Mouse (Mus musculus) intestine, embryonic 15.5 days (tissue): ENCODE measurements at regions not wholly inside any gene's neighbourhood (a gene's known extent, or its start where the extent isn't known, plus 50 kb on each side); places are given as distances from the start of the nearest gene placed in this dataset.
A peak's percentile ranks its signal among the peaks of the same experiment; 100 is the strongest.
"Not testable (repeated sequence)": the region's sequence is repeated elsewhere in the genome, so short reads cannot be mapped to it uniquely, and the experiment has no call there.

Source experiments
- ATAC-seq: fragments of 200-750 bp; cut with Nextera tagmentation; 2 replicates; pipeline ENCODE4 v1.8.0; 2017; ENCODE audit warnings: moderate TSS enrichment, moderate library complexity
- H3K27ac ChIP-seq: fragments of 300-500 bp; sonication (generic); 2 replicates; pipeline ENCODE4 v1.5.1; 2015; ENCODE audit warnings: mild to moderate bottlenecking, inconsistent platforms
- H3K27me3 ChIP-seq: fragments of 300-500 bp; sonication (generic); replicated peaks from 2 replicates; pipeline ENCODE4 v1.6.1; 2015; ENCODE audit warnings: inconsistent platforms
- H3K36me3 ChIP-seq: fragments of 300-500 bp; sonication (generic); 2 replicates; pipeline ENCODE4 v1.6.1; 2015; ENCODE audit warnings: inconsistent platforms
- H3K4me1 ChIP-seq: fragments of 300-500 bp; sonication (generic); replicated peaks from 2 replicates; pipeline ENCODE4 v1.6.1; 2015; ENCODE audit warnings: inconsistent platforms
- H3K4me2 ChIP-seq: fragments of 300-500 bp; sonication (generic); replicated peaks from 2 replicates; pipeline ENCODE4 v1.6.1; 2015; ENCODE audit warnings: mild to moderate bottlenecking, inconsistent platforms
- H3K4me3 ChIP-seq: fragments of 300-500 bp; sonication (generic); replicated peaks from 2 replicates; pipeline ENCODE4 v1.5.1; 2015; ENCODE audit warnings: inconsistent platforms
- H3K9ac ChIP-seq: fragments of 300-500 bp; sonication (generic); 2 replicates; pipeline ENCODE4 v1.6.1; 2015; ENCODE audit warnings: inconsistent platforms
- H3K9me3 ChIP-seq: fragments of 300-500 bp; sonication (generic); 2 replicates; pipeline ENCODE4 v1.6.1; 2016; ENCODE audit warnings: inconsistent platforms
- WGBS: fragments of 180-500 bp; shearing (Covaris S2); methylation state at CpG from one replicate; pipeline ENCODE4 v1.1.7; 2015; 5-methylcytosine and 5-hydroxymethylcytosine counted together

DNA sequence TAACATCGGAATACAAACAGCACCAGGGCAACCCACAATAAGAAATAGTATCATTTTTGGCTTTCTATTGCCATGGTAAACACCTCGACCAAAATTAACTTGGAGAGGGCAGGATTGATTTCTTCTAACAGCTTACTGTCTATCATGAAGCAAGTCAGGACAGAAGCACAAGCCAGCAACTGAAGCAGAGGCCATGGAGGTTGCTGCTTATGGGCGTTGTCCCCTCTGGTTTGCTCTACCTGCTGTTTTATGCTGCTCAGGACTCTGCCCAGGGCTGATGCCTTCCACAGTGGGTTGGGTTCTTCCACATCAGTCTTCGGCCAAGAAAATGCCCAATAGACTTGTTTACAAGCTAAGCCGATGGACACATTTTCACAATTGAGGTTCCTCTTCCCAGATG lies 117.9 kb upstream of the Otx2 start:
- H3K4me1 ChIP-seq = no peaks in the 10 kb centered on the region
- ATAC-seq = no peak
- H3K9ac ChIP-seq = no peak overlapping the region
- WGBS = 81% methylated on average over 5 of the region's 5 CpGs
- no peaks in the 10 kb centered on the region for H3K36me3 ChIP-seq
- H3K27ac ChIP-seq = no peak overlapping the region
- H3K4me2 ChIP-seq = no peak overlapping the region
- H3K4me3 ChIP-seq = no peak overlapping the region
- no peaks in the 10 kb centered on the region for H3K9me3 ChIP-seq
- H3K27me3 ChIP-seq = no peaks in the 10 kb centered on the region

DNA sequence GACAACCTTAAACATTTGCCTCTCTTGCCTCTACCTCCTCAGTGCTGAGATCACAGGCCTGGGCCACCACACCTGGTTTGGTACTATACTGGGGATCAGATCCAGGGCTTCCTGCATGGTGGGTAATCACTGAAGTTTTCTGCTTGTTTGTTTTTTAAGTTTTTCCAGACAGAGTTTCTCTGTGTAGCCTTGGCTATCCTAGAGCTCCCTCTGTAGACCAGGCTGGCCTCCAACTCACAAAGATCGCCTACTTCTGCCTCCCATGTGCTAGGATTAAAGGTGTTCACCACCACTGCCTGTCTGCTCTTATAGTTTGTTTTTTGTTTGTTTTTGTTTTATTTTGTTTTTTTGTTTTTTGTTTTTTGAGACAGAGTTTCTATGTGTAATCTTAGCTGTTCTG lies 105.7 kb upstream of the Otx2 start:
- no peak overlapping the region for H3K4me3 ChIP-seq
- no peaks in the 10 kb centered on the region for H3K36me3 ChIP-seq
- no peaks in the 10 kb centered on the region for H3K27me3 ChIP-seq
- no peak overlapping the region for H3K9ac ChIP-seq
- 73% methylated on average over 1 of the region's 1 CpGs for WGBS
- no peaks in the 10 kb centered on the region for H3K4me1 ChIP-seq
- H3K4me2 ChIP-seq = no peak overlapping the region
- ATAC-seq = no peak
- H3K9me3 ChIP-seq = no peaks in the 10 kb centered on the region
- H3K27ac ChIP-seq = no peak overlapping the region

DNA sequence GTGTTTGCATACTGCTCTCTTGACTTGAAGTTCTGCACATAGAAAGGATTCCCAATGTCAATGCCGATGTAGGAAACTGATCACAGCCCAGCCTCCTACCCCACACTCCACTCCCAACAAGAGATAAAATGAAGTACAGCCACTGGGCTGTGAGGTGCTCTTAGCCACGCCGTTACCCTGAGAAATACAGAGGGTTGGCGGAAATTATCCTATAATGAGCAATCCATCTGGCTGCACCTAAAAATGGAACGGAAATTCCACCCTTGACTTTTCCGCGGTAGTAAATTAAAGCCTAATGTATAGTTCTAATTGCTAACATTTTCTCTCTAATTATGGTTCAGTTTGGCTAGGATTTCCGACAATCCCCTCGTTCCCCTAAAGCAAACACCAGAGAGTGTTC lies 97.2 kb upstream of the Otx2 start:
- WGBS = 73% methylated on average over 9 of the region's 9 CpGs
- Histone ChIP-seq H3K36me3 (no peaks in the 10 kb centered on the region), H3K27ac (no peak overlapping the region), H3K9ac (no peak overlapping the region), H3K4me2 (no peak overlapping the region), H3K9me3 (no peaks in the 10 kb centered on the region), H3K4me1 (no peaks in the 10 kb centered on the region), H3K27me3 (no peaks in the 10 kb centered on the region), H3K4me3 (no peak overlapping the region)
- no peak for ATAC-seq

DNA sequence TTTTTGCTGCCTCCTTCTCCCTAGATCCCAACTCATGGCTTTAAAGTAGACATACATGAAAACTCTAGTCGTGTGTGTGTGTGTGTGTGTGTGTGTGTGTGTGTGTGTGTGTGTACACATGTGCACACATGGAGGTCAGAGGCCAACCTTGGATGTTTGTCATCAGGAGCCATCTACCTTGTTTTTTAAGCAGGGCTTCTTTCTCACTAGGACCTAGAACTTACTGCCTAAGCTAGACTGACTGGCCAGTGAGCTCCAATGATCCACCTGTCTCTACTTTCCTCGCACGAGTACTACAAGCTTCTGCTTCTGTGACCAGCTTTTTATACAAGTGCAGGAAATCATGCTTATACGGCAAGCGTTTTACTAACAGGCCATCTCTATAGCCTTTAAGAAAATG lies 89.1 kb upstream of the Otx2 start:
- ATAC-seq = no peak

DNA sequence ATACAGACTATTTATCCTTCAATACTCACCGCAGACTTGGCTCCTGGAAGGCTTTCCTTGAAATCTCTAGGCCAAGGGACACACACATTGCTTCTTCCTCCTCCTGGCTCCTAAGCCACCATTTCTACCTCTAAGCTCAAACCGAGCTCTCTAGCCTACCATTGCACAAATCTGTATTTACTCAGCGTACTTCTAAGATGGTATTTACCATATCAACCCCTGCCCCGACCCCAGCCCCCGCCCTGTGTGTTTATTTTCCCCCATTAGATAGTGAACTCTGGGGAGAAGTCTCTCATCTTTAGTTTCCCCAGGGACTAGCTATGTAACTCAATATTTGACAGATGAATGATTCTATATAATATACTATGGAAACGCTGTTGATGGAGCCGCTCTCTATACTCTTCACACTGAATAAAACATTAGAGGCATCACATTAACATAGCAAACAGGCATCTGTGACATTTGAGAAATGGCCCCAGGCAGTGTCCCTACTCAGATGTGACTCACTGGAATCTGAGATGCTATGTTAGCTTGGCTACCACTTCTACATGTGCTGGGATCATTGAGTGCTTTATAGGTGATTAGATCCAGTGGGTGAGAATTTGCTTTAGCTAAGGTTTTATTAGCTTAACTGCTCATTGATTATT lies 87.5 kb upstream of the Otx2 start:
- no peaks in the 10 kb centered on the region for H3K9me3 ChIP-seq
- no peaks in the 10 kb centered on the region for H3K4me1 ChIP-seq
- no peak overlapping the region for H3K27ac ChIP-seq
- WGBS = 66% methylated on average over 7 of the region's 7 CpGs
- H3K36me3 ChIP-seq = no peaks in the 10 kb centered on the region
- H3K4me3 ChIP-seq = no peak overlapping the region
- H3K4me2 ChIP-seq = no peak overlapping the region
- no peak for ATAC-seq
- no peaks in the 10 kb centered on the region for H3K27me3 ChIP-seq
- H3K9ac ChIP-seq = no peak overlapping the region

More for the DNA sequence above, 89.1 kb upstream of the Otx2 start:
- Histone ChIP-seq H3K27me3 (no peaks in the 10 kb centered on the region), H3K9me3 (no peaks in the 10 kb centered on the region), H3K36me3 (no peaks in the 10 kb centered on the region), H3K9ac (no peak overlapping the region), H3K4me1 (no peaks in the 10 kb centered on the region), H3K27ac (no peak overlapping the region), H3K4me2 (no peak overlapping the region), H3K4me3 (no peak overlapping the region)
- WGBS = 89% methylated on average over 5 of the region's 5 CpGs

DNA sequence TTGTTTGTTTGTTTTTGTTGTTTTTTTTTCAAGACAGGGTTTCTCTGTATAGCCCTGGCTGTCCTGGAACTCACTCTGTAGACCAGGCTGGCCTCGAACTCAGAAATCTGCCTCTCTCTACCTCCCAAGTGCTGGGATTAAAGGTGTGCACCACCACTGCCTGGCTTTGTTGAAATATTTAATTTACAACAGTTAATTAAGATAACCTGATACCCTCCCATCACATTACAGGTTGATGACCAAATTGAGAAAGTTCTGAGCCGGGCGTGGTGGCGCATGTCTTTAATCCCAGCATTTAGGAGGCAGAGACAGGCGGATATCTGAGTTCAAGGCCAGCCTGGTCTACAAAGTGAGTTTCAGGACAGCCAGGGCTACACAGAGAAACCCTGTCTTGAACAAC lies 81.5 kb upstream of the Otx2 start:
- not testable (repeated sequence) for H3K9me3 ChIP-seq, H3K27ac ChIP-seq, H3K4me3 ChIP-seq, H3K4me1 ChIP-seq, H3K36me3 ChIP-seq, H3K9ac ChIP-seq, ATAC-seq, H3K4me2 ChIP-seq
- H3K27me3 ChIP-seq = peaks cover 17% of the 10 kb centered on the region
- WGBS = 91% methylated on average over 5 of the region's 5 CpGs

DNA sequence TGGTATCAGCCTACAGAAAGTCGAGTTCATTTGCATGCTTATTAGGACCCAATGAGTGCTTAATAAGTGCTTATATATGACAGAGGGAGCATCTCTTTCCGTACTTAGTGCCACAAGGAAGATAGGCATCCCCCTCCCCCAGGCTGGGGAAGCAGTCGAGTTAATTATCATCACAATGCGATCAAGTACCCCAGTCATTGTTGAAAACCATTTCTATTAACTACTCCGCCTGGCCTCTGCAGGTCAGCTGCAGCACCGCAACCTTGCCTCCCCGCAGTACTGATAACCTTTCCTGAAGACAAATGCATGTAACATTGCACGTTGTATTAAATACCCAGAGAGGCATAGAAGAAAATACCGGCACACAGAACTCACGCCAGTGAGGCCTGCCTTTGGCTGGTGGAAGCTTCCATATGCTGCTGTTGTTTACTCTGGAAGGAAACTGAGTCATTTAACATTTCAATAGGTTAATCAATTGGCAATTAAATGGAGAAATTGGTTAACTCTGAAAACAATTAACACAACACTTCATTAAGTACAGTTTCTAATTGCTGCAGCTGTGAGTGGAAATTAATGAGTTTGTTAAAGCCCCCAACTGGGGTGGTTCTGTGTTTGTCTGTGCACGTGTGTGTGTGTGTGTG lies 80.6 kb upstream of the Otx2 start:
- Histone ChIP-seq H3K9ac (no peak overlapping the region), H3K9me3 (no peaks in the 10 kb centered on the region), H3K27ac (no peak overlapping the region), H3K4me1 (no peaks in the 10 kb centered on the region), H3K27me3 (peaks cover 17% of the 10 kb centered on the region), H3K4me2 (no peak overlapping the region), H3K4me3 (no peak overlapping the region), H3K36me3 (no peaks in the 10 kb centered on the region)
- WGBS = 33% methylated on average over 11 of the region's 11 CpGs
- no peak for ATAC-seq

DNA sequence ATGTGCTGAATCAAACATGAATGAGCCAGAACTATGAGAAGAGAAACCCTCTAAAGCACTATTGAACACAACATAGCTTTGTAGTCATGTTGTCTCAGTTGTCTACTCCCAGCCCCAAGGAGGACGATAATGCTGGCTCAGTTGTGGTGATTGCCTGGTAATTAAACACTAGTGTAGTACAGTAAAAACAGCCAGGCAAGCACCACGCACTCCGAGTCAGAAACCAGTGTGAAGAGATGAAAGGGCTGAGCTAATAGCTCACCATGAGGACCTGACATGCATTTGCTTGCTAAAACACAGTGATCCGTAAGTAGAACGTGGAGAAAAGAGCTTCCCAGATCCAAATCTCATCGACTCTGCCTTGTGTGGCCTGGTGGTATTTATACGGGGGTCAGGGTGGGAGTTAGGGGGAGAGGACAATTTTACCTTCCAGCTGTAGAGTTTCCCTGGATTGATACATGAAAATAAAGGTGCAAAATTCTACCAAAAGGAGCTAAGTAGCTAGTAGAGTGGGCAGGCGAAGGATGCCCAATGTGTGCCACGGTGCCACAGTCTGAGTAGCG lies 80.0 kb upstream of the Otx2 start:
- H3K4me1 ChIP-seq = no peaks in the 10 kb centered on the region
- peaks cover 17% of the 10 kb centered on the region for H3K27me3 ChIP-seq
- 37% methylated on average over 10 of the region's 10 CpGs for WGBS
- no peak overlapping the region for H3K4me3 ChIP-seq
- no peak overlapping the region for H3K9ac ChIP-seq
- H3K36me3 ChIP-seq = no peaks in the 10 kb centered on the region
- no peak for ATAC-seq
- no peak overlapping the region for H3K27ac ChIP-seq
- no peak overlapping the region for H3K4me2 ChIP-seq
- H3K9me3 ChIP-seq = no peaks in the 10 kb centered on the region

DNA sequence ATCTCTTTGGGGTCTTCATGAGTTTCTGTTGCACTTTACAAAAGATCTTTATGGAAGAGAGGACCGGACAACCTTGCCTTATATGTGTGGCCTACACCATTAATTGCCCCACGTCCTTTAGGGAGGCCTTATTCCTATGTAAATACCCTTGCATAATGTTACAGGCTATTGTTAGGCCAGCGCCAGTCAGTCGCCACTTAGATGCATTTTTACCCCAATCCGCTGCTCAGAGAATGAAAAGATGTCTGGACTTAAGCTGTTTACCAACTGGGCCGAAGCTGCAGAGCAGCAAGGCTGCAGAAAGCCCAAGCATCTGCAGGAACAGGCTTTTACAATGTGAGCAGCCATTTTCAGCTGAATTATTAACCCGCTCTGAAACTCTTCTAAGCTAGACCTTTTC lies 79.5 kb upstream of the Otx2 start:
- no peaks in the 10 kb centered on the region for H3K36me3 ChIP-seq

DNA sequence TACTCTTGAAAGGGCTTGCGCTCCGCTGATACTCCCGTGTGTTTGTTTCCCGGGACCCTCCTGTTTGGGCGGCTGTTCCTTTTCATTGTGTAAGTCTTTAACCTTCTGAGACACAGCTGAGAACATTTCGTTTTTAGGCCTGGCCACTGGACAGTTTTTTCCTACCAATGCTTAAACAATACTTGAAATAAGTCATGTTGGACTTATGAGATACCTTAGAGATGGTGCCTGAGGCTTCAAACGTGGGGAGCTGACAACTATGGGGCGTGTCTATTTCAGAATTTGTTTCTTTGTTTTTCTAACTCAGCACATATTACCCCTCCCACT lies 78.9 kb upstream of the Otx2 start:
- Histone ChIP-seq H3K4me1 (no peaks in the 10 kb centered on the region), H3K9ac (no peak overlapping the region), H3K27me3 (peaks cover 17% of the 10 kb centered on the region), H3K4me2 (peak overlapping the region; percentile 34), H3K4me3 (no peak overlapping the region), H3K9me3 (no peaks in the 10 kb centered on the region), H3K27ac (no peak overlapping the region), H3K36me3 (no peaks in the 10 kb centered on the region)
- ATAC-seq = no peak
- 29% methylated on average over 8 of the region's 8 CpGs for WGBS

More for the DNA sequence above, 79.5 kb upstream of the Otx2 start:
- no peak overlapping the region for H3K4me2 ChIP-seq
- H3K4me1 ChIP-seq = no peaks in the 10 kb centered on the region
- H3K27me3 ChIP-seq = peaks cover 17% of the 10 kb centered on the region
- H3K9ac ChIP-seq = no peak overlapping the region
- no peak overlapping the region for H3K4me3 ChIP-seq
- H3K9me3 ChIP-seq = no peaks in the 10 kb centered on the region
- no peak for ATAC-seq
- WGBS = 56% methylated on average over 7 of the region's 7 CpGs
- H3K27ac ChIP-seq = no peak overlapping the region

DNA sequence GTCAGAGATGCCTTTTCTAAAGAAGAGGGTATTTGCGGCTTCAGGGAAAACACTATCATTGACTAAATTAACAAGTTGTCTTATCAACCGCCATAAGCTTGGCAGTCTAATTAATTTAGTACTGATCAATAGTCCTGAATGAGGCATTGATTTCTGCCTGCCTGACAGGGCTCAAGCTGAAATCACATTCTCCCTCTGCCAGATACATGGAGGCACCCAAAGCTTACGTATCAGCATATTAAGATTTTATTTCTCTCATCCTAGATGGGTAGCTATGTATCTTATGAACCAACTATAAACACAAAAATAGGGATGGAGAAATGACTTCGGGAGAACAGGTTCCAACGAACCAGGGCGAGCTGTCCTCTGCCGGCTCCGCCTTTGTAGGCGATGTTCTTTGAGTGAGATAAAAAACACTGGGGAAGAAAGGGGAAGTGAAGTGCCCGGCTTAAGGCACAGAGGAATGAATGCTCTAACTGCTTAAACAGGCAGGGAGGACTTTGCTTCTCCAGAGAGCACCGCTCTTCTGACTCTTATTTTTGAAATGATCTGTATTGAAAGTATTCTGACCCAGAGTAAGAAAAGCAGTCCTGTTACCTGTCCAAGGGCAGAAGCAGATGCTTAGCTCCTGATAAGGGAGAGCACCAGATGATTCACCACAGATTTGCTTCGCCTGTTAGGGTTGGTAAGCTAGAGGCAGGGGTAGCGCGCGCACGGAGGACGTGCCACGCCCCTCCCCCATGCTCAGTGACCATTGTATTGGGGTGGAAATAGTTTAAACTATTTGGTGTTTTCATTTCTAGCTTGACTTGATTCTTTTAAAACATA lies 78.3 kb upstream of the Otx2 start:
- H3K4me2 ChIP-seq = peak overlapping the region; percentile 34
- H3K27ac ChIP-seq = no peak overlapping the region
- no peak overlapping the region for H3K4me3 ChIP-seq
- H3K36me3 ChIP-seq = no peaks in the 10 kb centered on the region
- ATAC-seq = no peak
- H3K9ac ChIP-seq = no peak overlapping the region
- no peaks in the 10 kb centered on the region for H3K4me1 ChIP-seq
- peaks cover 17% of the 10 kb centered on the region for H3K27me3 ChIP-seq
- H3K9me3 ChIP-seq = no peaks in the 10 kb centered on the region
- WGBS = 13% methylated on average over 18 of the region's 18 CpGs

DNA sequence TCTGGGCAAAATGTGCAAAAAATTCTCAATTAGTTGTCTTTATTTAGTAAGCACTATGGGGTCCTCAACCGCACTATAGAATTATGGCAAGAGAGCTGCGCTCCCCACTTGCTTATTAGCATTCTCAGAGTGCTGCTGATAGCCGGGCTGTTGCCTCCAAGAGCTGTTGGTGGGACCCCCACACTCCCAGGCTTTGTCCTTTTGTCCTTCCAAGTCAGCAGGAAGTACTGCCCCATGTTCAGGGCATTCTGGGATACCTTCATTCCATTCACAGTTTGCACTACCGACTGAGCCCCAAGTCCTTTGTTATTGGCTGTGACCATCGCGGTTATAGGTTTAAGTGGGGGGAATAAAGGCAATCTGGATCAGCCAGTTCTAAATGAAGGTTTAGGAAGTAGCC lies 77.4 kb upstream of the Otx2 start:
- no peaks in the 10 kb centered on the region for H3K9me3 ChIP-seq
- no peak overlapping the region for H3K27ac ChIP-seq
- H3K36me3 ChIP-seq = no peaks in the 10 kb centered on the region
- no peak for ATAC-seq
- peaks cover 17% of the 10 kb centered on the region for H3K27me3 ChIP-seq
- no peak overlapping the region for H3K4me3 ChIP-seq
- no peak overlapping the region for H3K9ac ChIP-seq
- no peak overlapping the region for H3K4me2 ChIP-seq
- H3K4me1 ChIP-seq = no peaks in the 10 kb centered on the region
- WGBS = 33% methylated on average over 6 of the region's 6 CpGs
